Mouse (Mus musculus): ENCODE results near the gene Prkar2a. TPM values are rescaled to one million over a fixed set of nuclear protein-coding genes. Genes with fewer than 3 reads are reported as not detected.

Prkar2a gene
- polyA plus RNA-seq, 1 experiment = 31.5 TPM

GRCm38 (mm10) chr9:108753326-108753725 lies 64.2 kb downstream of the Prkar2a start:
- TF ChIP-seq CTCF (IDR thresholded peaks at IDR 0.05; ENCODE audit: extremely low read depth, insufficient read length, insufficient replicate concordance, low read depth, low read length) (peak; percentile 80; the same call in 1 of the 2 replicates), POLR2A (IDR thresholded peaks at IDR 0.05; ENCODE audit: low read depth, low read length) (no peak)
- H3K4me1 ChIP-seq (ENCODE audit: control insufficient read depth, insufficient read depth, insufficient read length, low read length) = no peaks in the 10 kb centered on the region
- WGBS = 65% methylated on average over 9 of the region's 9 CpGs
- no peak overlapping the region for H3K27ac ChIP-seq (ENCODE audit: insufficient read depth, low read depth, low read length)
- H3K36me3 ChIP-seq (ENCODE audit: control insufficient read depth, insufficient read depth, low read length) = peaks cover 10% of the 10 kb centered on the region
- H3K27me3 ChIP-seq (ENCODE audit: control insufficient read depth, insufficient read depth, low read length) = no peaks in the 10 kb centered on the region
- no peak overlapping the region for H3K4me3 ChIP-seq (ENCODE audit: low read depth, low read length)

GRCm38 (mm10) chr9:108753976-108754375 lies 64.9 kb downstream of the Prkar2a start:
- Histone ChIP-seq H3K27me3 (ENCODE audit: control insufficient read depth, insufficient read depth, low read length) (no peaks in the 10 kb centered on the region), H3K36me3 (ENCODE audit: control insufficient read depth, insufficient read depth, low read length) (peaks cover 5% of the 10 kb centered on the region), H3K4me3 (ENCODE audit: low read depth, low read length) (no peak overlapping the region), H3K4me1 (ENCODE audit: control insufficient read depth, insufficient read depth, insufficient read length, low read length) (no peaks in the 10 kb centered on the region), H3K27ac (ENCODE audit: insufficient read depth, low read depth, low read length) (no peak overlapping the region)
- WGBS = 77% methylated on average over 3 of the region's 3 CpGs
- TF ChIP-seq CTCF (IDR thresholded peaks at IDR 0.05; ENCODE audit: extremely low read depth, insufficient read length, insufficient replicate concordance, low read depth, low read length) (no peak), POLR2A (IDR thresholded peaks at IDR 0.05; ENCODE audit: low read depth, low read length) (no peak)

- no peak overlapping the region for H3K4me3 ChIP-seq (ENCODE audit: low read depth, low read length)
- TF ChIP-seq POLR2A (IDR thresholded peaks at IDR 0.05; ENCODE audit: low read depth, low read length) (no peak), CTCF (IDR thresholded peaks at IDR 0.05; ENCODE audit: extremely low read depth, insufficient read length, insufficient replicate concordance, low read depth, low read length) (no peak)
- no peaks in the 10 kb centered on the region for H3K4me1 ChIP-seq (ENCODE audit: control insufficient read depth, insufficient read depth, insufficient read length, low read length)
- peaks cover 2% of the 10 kb centered on the region for H3K36me3 ChIP-seq (ENCODE audit: control insufficient read depth, insufficient read depth, low read length)
- no peaks in the 10 kb centered on the region for H3K27me3 ChIP-seq (ENCODE audit: control insufficient read depth, insufficient read depth, low read length)
- H3K27ac ChIP-seq (ENCODE audit: insufficient read depth, low read depth, low read length) = no peak overlapping the region
- 83% methylated on average over 5 of the region's 5 CpGs for WGBS
These were observed 65.3 kb downstream of the Prkar2a start for GRCm38 (mm10) chr9:108754423-108754822.

GRCm38 (mm10) chr9:108757406-108757805 lies 68.3 kb downstream of the Prkar2a start:
- Histone ChIP-seq H3K4me1 (ENCODE audit: control insufficient read depth, insufficient read depth, insufficient read length, low read length) (no peaks in the 10 kb centered on the region), H3K27me3 (ENCODE audit: control insufficient read depth, insufficient read depth, low read length) (no peaks in the 10 kb centered on the region), H3K36me3 (ENCODE audit: control insufficient read depth, insufficient read depth, low read length) (no peaks in the 10 kb centered on the region), H3K27ac (ENCODE audit: insufficient read depth, low read depth, low read length) (no peak overlapping the region), H3K4me3 (ENCODE audit: low read depth, low read length) (no peak overlapping the region)
- 71% methylated on average over 6 of the region's 6 CpGs for WGBS
- no peak for TF ChIP-seq POLR2A (IDR thresholded peaks at IDR 0.05; ENCODE audit: low read depth, low read length)
- TF ChIP-seq CTCF (IDR thresholded peaks at IDR 0.05; ENCODE audit: extremely low read depth, insufficient read length, insufficient replicate concordance, low read depth, low read length) = no peak

- 97% methylated on average over 20 of the region's 20 CpGs for WGBS
- Histone ChIP-seq H3K27me3 (ENCODE audit: control insufficient read depth, insufficient read depth, low read length) (no peaks in the 10 kb centered on the region), H3K27ac (ENCODE audit: insufficient read depth, low read depth, low read length) (no peak overlapping the region), H3K4me3 (ENCODE audit: low read depth, low read length) (no peak overlapping the region), H3K4me1 (ENCODE audit: control insufficient read depth, insufficient read depth, insufficient read length, low read length) (no peaks in the 10 kb centered on the region), H3K36me3 (ENCODE audit: control insufficient read depth, insufficient read depth, low read length) (no peaks in the 10 kb centered on the region)
- TF ChIP-seq POLR2A (IDR thresholded peaks at IDR 0.05; ENCODE audit: low read depth, low read length) (no peak), CTCF (IDR thresholded peaks at IDR 0.05; ENCODE audit: extremely low read depth, insufficient read length, insufficient replicate concordance, low read depth, low read length) (no peak)
These were observed 70.0 kb downstream of the Prkar2a start for GRCm38 (mm10) chr9:108759121-108759520.

GRCm38 (mm10) chr9:108759805-108760204 lies 70.7 kb downstream of the Prkar2a start:
- Histone ChIP-seq H3K27ac (ENCODE audit: insufficient read depth, low read depth, low read length) (no peak overlapping the region), H3K27me3 (ENCODE audit: control insufficient read depth, insufficient read depth, low read length) (no peaks in the 10 kb centered on the region), H3K4me3 (ENCODE audit: low read depth, low read length) (no peak overlapping the region), H3K4me1 (ENCODE audit: control insufficient read depth, insufficient read depth, insufficient read length, low read length) (no peaks in the 10 kb centered on the region), H3K36me3 (ENCODE audit: control insufficient read depth, insufficient read depth, low read length) (no peaks in the 10 kb centered on the region)
- WGBS = 76% methylated on average over 2 of the region's 2 CpGs
- TF ChIP-seq POLR2A (IDR thresholded peaks at IDR 0.05; ENCODE audit: low read depth, low read length) (no peak), CTCF (IDR thresholded peaks at IDR 0.05; ENCODE audit: extremely low read depth, insufficient read length, insufficient replicate concordance, low read depth, low read length) (peak; percentile 78; the same call in 1 of the 2 replicates)

GRCm38 (mm10) chr9:108761561-108761960 lies 72.4 kb downstream of the Prkar2a start:
- Histone ChIP-seq H3K4me3 (ENCODE audit: low read depth, low read length) (no peak overlapping the region), H3K36me3 (ENCODE audit: control insufficient read depth, insufficient read depth, low read length) (no peaks in the 10 kb centered on the region), H3K4me1 (ENCODE audit: control insufficient read depth, insufficient read depth, insufficient read length, low read length) (no peaks in the 10 kb centered on the region), H3K27ac (ENCODE audit: insufficient read depth, low read depth, low read length) (no peak overlapping the region), H3K27me3 (ENCODE audit: control insufficient read depth, insufficient read depth, low read length) (no peaks in the 10 kb centered on the region)
- no peak for TF ChIP-seq POLR2A (IDR thresholded peaks at IDR 0.05; ENCODE audit: low read depth, low read length)
- no peak for TF ChIP-seq CTCF (IDR thresholded peaks at IDR 0.05; ENCODE audit: extremely low read depth, insufficient read length, insufficient replicate concordance, low read depth, low read length)
